Mouse (Mus musculus) hindlimb bud, embryonic 11.5 days (tissue): ENCODE results near the gene Olfr1044.
"Not testable (repeated sequence)": the region's sequence is repeated elsewhere in the genome, so short reads cannot be mapped to it uniquely, and the experiment has no call there.

Experiments used
- DNase-seq: peaks from one replicate; pipeline ENCODE4 v3.0.0-alpha.2; 2012; ENCODE audit warnings: low read depth, low spot score; ENCODE audit errors: extremely low spot score

The Olfr1044 gene

GRCm38 (mm10) chr2:86177720-86178119, at the start of gene Olfr1044:
Olfr1044 (minus strand) TSS chr2:86177820.
- no peak for DNase-seq

GRCm38 (mm10) chr2:86219214-86219613, 41.6 kb upstream of the Olfr1044 start, which contains the start of gene Olfr1046:
Olfr1046 (minus strand) TSS chr2:86219314.
- DNase-seq: no peak

GRCm38 (mm10) chr2:86202909-86203308, 25.3 kb upstream of the Olfr1044 start, which contains the start of gene Olfr1045:
Olfr1045 (minus strand) TSS chr2:86203009.
- DNase-seq: no peak

DNA sequence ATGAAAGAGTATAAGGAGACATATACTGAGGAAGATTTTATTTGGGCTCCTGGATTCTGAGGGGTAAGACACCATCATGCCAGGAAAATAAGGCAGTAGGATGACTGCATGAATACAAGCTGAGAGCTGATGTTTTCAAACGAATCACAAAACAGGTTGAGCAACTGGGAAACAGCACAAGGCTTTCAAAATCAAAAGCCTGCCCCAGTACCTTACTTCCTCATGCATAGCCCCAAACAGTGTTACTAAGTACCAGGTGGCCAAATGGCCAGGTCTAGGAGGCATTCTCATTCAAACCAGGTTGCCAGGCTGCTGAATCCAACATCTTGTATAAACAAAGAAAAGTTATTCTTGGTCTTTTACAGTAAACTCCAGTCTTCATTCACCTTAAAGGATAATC, 18.2 kb upstream of the Olfr1044 start:
- DNase-seq: no peak

- DNase-seq: no peak
These were observed 8.0 kb upstream of the Olfr1044 start, which contains the start of gene Olfr52 for GRCm38 (mm10) chr2:86185583-86185982. Olfr52 (minus strand) TSS chr2:86185683.

- DNase-seq: no peak
These were observed 2.3 kb upstream of the Olfr1044 start for GRCm38 (mm10) chr2:86179950-86180349.

DNA sequence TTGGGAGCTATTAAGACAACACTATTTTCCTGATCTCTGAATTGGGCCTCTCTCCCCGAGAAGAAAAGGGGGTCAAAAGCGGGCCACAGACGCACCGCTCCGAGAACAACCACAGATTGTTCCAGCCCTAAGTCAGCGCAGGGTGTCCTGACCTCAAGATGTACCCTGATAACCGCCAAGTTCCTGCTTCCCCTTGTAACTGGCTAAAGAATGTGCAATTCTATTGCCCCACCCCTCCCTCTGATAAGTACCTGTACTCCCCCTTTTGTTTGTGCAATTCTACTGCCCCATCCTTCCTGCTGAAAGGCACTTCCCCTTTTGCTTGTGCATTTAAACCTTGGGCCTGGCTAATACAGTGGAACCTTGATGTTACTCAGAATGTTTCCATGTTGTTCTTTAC, 2.2 kb downstream of the Olfr1044 start:
- not testable (repeated sequence) for DNase-seq

DNA sequence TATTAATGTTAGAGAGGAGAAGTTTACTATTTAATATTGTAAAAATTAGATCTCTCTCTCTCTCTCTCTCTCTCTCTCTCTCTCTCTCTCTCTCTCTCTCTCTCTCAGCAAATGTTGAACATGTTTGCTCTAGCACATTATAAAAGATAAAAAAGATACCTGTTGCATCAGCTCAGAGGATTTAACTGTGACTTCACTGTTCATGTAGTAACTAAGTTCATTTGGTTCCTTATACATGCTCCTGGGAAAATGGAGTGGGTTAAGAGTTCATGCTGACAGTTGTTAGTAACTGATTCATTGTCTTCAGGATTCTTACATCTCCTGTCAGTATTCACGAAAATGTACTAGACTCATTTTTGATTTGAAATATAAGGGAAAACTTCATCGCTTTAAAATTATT, 10.2 kb downstream of the Olfr1044 start, which contains the start of gene Olfr1043:
TSS of gene Olfr1043 (minus strand) at position 101 of the 400 bp plus-strand sequence.
- DNase-seq: no peak

DNA sequence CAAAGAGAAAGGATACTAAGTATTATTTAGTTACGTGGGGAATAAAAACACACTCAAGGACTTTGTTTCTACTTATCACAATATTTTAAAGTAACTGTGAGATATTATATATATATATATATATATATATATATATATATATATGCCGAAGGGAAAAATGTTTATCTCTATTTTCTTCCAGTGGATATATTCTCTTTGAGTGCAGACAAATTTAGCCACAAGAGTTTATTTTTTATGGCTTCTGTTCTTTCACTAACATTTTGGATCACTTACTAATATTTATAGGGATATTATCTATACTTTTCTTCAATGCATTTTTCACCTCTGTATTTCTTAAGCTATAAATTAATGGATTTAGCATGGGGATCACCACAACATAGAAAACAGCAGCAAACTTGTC, 15.9 kb downstream of the Olfr1044 start, which contains the start of gene Olfr1042:
TSS of gene Olfr1042 (minus strand) at position 101 of the 400 bp plus-strand sequence.
- DNase-seq: no peak

GRCm38 (mm10) chr2:86146632-86147031, 31.0 kb downstream of the Olfr1044 start, which contains the start of gene Olfr1040:
Olfr1040 (minus strand) TSS chr2:86146732.
- no peak for DNase-seq

- DNase-seq: no peak
These were observed 41.8 kb downstream of the Olfr1044 start, which contains the start of gene Olfr1039 for GRCm38 (mm10) chr2:86135828-86136227. Olfr1039 (minus strand) TSS chr2:86135928.
